Mouse (Mus musculus) forebrain, embryonic 10.5 days (tissue): ENCODE data around the gene Myo3b. TPM values are rescaled to one million over a fixed set of nuclear protein-coding genes. Genes with fewer than 3 reads are reported as not detected.
A peak's percentile ranks its signal among the peaks of the same experiment; 100 is the strongest.
"Not testable (repeated sequence)": the region's sequence is repeated elsewhere in the genome, so short reads cannot be mapped to it uniquely, and the experiment has no call there.

ENCODE experiments used
- DNase-seq: peaks from one replicate; pipeline ENCODE4 v3.0.0-alpha.2; 2017; ENCODE audit warnings: low spot score; ENCODE audit errors: extremely low spot score
- H3K27ac ChIP-seq: fragments of 300-500 bp; sonication (generic); 2 replicates; pipeline ENCODE4 v1.5.1; 2016; ENCODE audit warnings: mild to moderate bottlenecking
- H3K27me3 ChIP-seq: fragments of 300-500 bp; sonication (generic); 2 replicates; pipeline ENCODE4 v1.6.1; 2016; ENCODE audit warnings: mild to moderate bottlenecking; ENCODE audit not compliant: poor library complexity, severe bottlenecking
- H3K36me3 ChIP-seq: fragments of 300-500 bp; sonication (generic); replicated peaks from 2 replicates; pipeline ENCODE4 v1.6.1; 2016; ENCODE audit warnings: mild to moderate bottlenecking, moderate library complexity
- H3K4me1 ChIP-seq: fragments of 300-500 bp; sonication (generic); 2 replicates; pipeline ENCODE4 v1.6.1; 2016
- H3K4me3 ChIP-seq: fragments of 300-500 bp; sonication (generic); 2 replicates; pipeline ENCODE4 v1.5.1; 2016; ENCODE audit warnings: mild to moderate bottlenecking, moderate library complexity
- H3K9me3 ChIP-seq: fragments of 300-500 bp; sonication (generic); 2 replicates; pipeline ENCODE4 v1.6.1; 2016; ENCODE audit warnings: mild to moderate bottlenecking, moderate library complexity
- WGBS: fragments of 180-500 bp; shearing (Covaris S2); methylation state at CpG from one replicate; pipeline ENCODE4 v1.1.7; 2016; 5-methylcytosine and 5-hydroxymethylcytosine counted together
- polyA plus RNA-seq: library from polyadenylated mRNA; unstranded; fragments of >200 nt; fragmentation: Nextera tagmentation; extraction: Ambion mirVana; gene quantifications from 2 replicates; pipeline ENCODE4 v1.2.1, GENCODE M21; 2016

Myo3b gene
- polyA plus RNA-seq, 1 experiment from 2014 or later, result not detected

- H3K27me3 ChIP-seq, result peaks cover 52% of the 10 kb centered on the region
- WGBS, result 82% methylated on average over 9 of the region's 9 CpGs
- H3K4me3 ChIP-seq, result no peak overlapping the region
- no peak overlapping the region for H3K27ac ChIP-seq
- no peak for DNase-seq
- peaks cover 5% of the 10 kb centered on the region; the same call in 1 of the 2 replicates for H3K9me3 ChIP-seq
- peaks cover 33% of the 10 kb centered on the region for H3K4me1 ChIP-seq
- no peaks in the 10 kb centered on the region for H3K36me3 ChIP-seq
These were observed 156.7 kb downstream of the Myo3b start for GRCm38 (mm10) chr2:70195418-70196248.

GRCm38 (mm10) chr2:70201796-70202555 is 163.1 kb downstream of the Myo3b start:
- Histone ChIP-seq H3K4me3 (peak overlapping the region; percentile 38), H3K36me3 (no peaks in the 10 kb centered on the region), H3K27ac (peak overlapping the region; percentile 82), H3K4me1 (peaks cover 42% of the 10 kb centered on the region), H3K9me3 (no peaks in the 10 kb centered on the region), H3K27me3 (peaks cover 85% of the 10 kb centered on the region)
- no peak for DNase-seq
- WGBS, result 14% methylated on average over 11 of the region's 11 CpGs

DNA sequence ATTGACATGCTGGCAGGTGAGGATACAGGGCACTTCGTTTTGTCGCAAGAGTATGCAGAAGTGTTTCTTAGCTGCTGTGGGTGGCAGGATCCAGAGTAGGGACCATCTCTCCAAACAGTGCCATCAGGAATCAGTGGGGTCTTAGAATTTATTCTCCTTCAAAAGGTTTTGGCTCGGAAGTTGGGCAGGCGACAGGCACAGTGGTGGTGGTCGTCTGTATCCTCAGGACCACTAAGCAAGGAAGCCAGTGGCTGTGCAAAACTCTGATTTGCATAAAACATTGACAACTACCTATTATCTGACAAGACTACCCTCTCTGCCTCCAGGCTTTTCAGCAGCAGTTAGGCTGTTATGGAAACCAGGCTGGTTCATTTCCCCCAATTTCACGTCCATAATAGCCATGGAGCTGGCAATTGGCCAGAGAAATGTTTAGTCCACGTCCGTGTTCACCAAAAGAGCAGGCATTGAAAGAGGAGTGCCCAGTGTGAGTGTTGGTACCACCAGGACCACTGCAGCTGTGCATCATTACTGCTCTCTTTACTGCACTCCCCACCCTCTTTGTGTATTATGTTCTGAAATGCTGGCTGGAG is 163.7 kb downstream of the Myo3b start:
- DNase-seq, result peak; percentile 58
- Histone ChIP-seq H3K36me3 (no peaks in the 10 kb centered on the region), H3K4me1 (peaks cover 35% of the 10 kb centered on the region), H3K27me3 (peaks cover 78% of the 10 kb centered on the region), H3K27ac (peak overlapping the region; percentile 82), H3K4me3 (peak overlapping the region; percentile 38), H3K9me3 (no peaks in the 10 kb centered on the region)
- WGBS, result 8% methylated on average over 8 of the region's 8 CpGs

DNA sequence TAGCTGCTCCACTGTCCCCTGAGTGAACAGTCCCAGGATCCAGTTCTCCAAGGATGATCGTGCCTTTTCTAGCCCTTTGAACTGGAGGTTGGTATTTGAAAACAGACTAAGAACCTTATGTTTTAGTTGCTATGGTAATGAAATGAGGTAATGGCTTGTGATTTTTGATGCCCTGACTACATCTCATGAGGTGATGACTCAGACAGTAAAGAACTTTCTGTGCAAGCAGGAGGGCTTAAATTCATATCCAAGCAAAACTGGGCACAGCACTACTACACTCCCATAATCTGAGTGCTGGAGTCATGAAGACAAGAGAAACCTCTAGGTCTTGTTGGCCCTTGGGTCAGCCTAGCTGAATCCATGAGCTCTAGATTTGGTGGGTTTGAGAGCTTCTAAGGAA is 169.5 kb downstream of the Myo3b start:
- H3K9me3 ChIP-seq, result peaks cover 9% of the 10 kb centered on the region
- no peaks in the 10 kb centered on the region for H3K36me3 ChIP-seq
- peaks cover 27% of the 10 kb centered on the region for H3K27me3 ChIP-seq
- H3K4me1 ChIP-seq, result peaks cover 5% of the 10 kb centered on the region
- H3K27ac ChIP-seq, result no peak overlapping the region
- 91% methylated on average over 1 of the region's 1 CpGs for WGBS
- no peak overlapping the region for H3K4me3 ChIP-seq
- no peak for DNase-seq

GRCm38 (mm10) chr2:70209790-70210189 is 170.9 kb downstream of the Myo3b start:
- no peak overlapping the region for H3K27ac ChIP-seq
- peaks cover 9% of the 10 kb centered on the region for H3K9me3 ChIP-seq
- peaks cover 19% of the 10 kb centered on the region for H3K27me3 ChIP-seq
- no peak overlapping the region for H3K4me3 ChIP-seq
- WGBS, result 88% methylated on average over 3 of the region's 3 CpGs
- no peak for DNase-seq
- no peaks in the 10 kb centered on the region for H3K36me3 ChIP-seq
- H3K4me1 ChIP-seq, result no peaks in the 10 kb centered on the region

DNA sequence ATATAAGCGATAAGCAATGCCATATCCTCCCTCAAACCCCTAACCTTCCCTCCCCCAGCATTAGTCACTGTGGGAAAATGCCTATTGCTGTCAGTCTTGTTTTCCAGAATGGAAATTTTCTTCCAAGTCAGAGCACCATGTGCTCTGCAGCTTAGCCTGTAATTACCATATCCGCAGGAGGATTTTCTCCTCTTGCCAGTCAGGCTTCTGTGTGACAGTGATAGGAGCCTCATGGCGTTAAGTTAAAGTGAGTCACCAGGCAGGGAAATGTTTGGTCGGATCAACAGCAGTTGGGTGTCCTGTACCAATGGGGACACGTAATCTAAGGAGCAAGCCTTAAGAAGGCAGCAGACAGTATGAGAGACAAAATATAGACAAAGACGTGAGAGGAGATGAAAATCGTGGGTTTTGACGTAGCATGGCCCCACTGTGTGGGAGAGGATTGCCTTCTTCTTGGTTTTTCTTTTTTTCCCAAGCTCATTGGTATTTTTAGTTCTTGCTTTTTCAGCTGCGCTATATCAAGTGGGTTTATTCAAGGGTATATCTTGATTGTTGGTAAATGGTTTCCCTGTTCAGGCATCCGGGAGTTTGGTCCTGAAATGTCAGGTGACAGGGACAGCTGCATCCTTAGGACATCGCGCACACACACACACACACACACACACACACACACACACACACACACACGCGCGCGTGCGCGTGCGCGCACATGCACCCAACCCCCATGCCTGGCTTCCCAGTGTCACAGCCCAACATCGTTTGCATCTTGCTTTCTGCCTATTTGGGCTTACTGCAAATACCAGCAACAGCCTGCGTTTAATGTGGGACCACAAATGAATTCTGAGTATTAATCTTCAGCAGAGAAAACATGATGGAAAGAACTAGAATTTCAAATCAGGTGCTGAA is 171.8 kb downstream of the Myo3b start:
- H3K27me3 ChIP-seq, result peaks cover 17% of the 10 kb centered on the region
- H3K4me1 ChIP-seq, result no peaks in the 10 kb centered on the region
- no peak overlapping the region for H3K27ac ChIP-seq
- peaks cover 9% of the 10 kb centered on the region for H3K9me3 ChIP-seq
- H3K4me3 ChIP-seq, result no peak overlapping the region
- no peaks in the 10 kb centered on the region for H3K36me3 ChIP-seq
- 88% methylated on average over 22 of the region's 22 CpGs for WGBS
- DNase-seq, result no peak

- no peak for DNase-seq
- peaks cover 8% of the 10 kb centered on the region for H3K9me3 ChIP-seq
- no peaks in the 10 kb centered on the region for H3K36me3 ChIP-seq
- H3K27ac ChIP-seq, result no peak overlapping the region
- H3K27me3 ChIP-seq, result peaks cover 21% of the 10 kb centered on the region
- H3K4me3 ChIP-seq, result no peak overlapping the region
- H3K4me1 ChIP-seq, result peaks cover 13% of the 10 kb centered on the region
- WGBS, result 85% methylated on average over 8 of the region's 8 CpGs
These were observed 175.5 kb downstream of the Myo3b start for GRCm38 (mm10) chr2:70214401-70214800.

GRCm38 (mm10) chr2:70217800-70218199 is 178.9 kb downstream of the Myo3b start:
- WGBS, result 86% methylated on average over 3 of the region's 3 CpGs
- DNase-seq, result no peak
- Histone ChIP-seq H3K27ac (no peak overlapping the region), H3K4me3 (no peak overlapping the region), H3K27me3 (peaks cover 51% of the 10 kb centered on the region), H3K4me1 (peaks cover 28% of the 10 kb centered on the region), H3K36me3 (no peaks in the 10 kb centered on the region), H3K9me3 (no peaks in the 10 kb centered on the region; the same call in 1 of the 2 replicates)

DNA sequence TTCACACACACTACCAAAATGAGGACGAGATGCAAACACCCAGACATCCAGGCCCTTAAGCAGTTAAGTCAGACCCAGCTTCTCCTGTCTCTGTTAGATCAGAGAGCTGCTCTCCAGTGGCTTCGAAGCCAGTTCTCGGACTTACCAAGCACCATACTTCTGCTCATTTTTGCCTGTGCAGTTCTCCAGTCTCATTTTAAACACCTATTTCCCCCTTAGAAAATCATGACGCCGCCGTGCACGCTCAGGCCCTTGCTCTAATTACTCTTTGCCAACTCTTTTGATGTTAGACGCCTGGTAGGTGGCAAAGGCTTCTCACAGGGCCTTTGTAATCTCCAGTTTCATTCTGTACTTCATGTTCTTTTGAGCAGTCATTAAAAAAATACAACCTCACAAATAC is 179.5 kb downstream of the Myo3b start:
- WGBS, result 68% methylated on average over 8 of the region's 8 CpGs
- Histone ChIP-seq H3K9me3 (no peaks in the 10 kb centered on the region; the same call in 1 of the 2 replicates), H3K36me3 (no peaks in the 10 kb centered on the region), H3K27ac (no peak overlapping the region), H3K27me3 (peaks cover 57% of the 10 kb centered on the region), H3K4me1 (peaks cover 28% of the 10 kb centered on the region), H3K4me3 (no peak overlapping the region)
- DNase-seq, result no peak

GRCm38 (mm10) chr2:70226679-70227078 is 187.8 kb downstream of the Myo3b start:
- H3K9me3 ChIP-seq, result no peaks in the 10 kb centered on the region
- no peak overlapping the region for H3K27ac ChIP-seq
- no peak for DNase-seq
- peaks cover 10% of the 10 kb centered on the region for H3K4me1 ChIP-seq
- 10% methylated on average over 3 of the region's 3 CpGs for WGBS
- peaks cover 61% of the 10 kb centered on the region for H3K27me3 ChIP-seq
- no peak overlapping the region for H3K4me3 ChIP-seq
- H3K36me3 ChIP-seq, result no peaks in the 10 kb centered on the region

GRCm38 (mm10) chr2:70234450-70234849 is 195.5 kb downstream of the Myo3b start:
- not testable (repeated sequence) for H3K36me3 ChIP-seq, DNase-seq
- 88% methylated on average over 4 of the region's 4 CpGs for WGBS

GRCm38 (mm10) chr2:70245981-70246380 is 207.1 kb downstream of the Myo3b start:
- WGBS, result 76% methylated on average over 4 of the region's 4 CpGs
- no peaks in the 10 kb centered on the region for H3K4me1 ChIP-seq
- no peak for DNase-seq

More at GRCm38 (mm10) chr2:70234450-70234849, 195.5 kb downstream of the Myo3b start:
- H3K9me3 ChIP-seq, H3K27ac ChIP-seq, H3K27me3 ChIP-seq, H3K4me3 ChIP-seq, H3K4me1 ChIP-seq: not testable (repeated sequence)

More at GRCm38 (mm10) chr2:70245981-70246380, 207.1 kb downstream of the Myo3b start:
- no peaks in the 10 kb centered on the region for H3K36me3 ChIP-seq
- H3K9me3 ChIP-seq, result no peaks in the 10 kb centered on the region
- peaks cover 5% of the 10 kb centered on the region; the same call in 1 of the 2 replicates for H3K27me3 ChIP-seq
- no peak overlapping the region for H3K27ac ChIP-seq
- no peak overlapping the region for H3K4me3 ChIP-seq
